Mouse (Mus musculus) lung, postnatal 0 days (tissue): ENCODE measurements around the gene Foxj3. TPM values are rescaled to one million over a fixed set of nuclear protein-coding genes. Genes with fewer than 3 reads are reported as not detected.

Experiments used
- ATAC-seq: fragments of 200-750 bp; cut with Nextera tagmentation; 2 replicates; pipeline ENCODE4 v1.8.0; 2017; ENCODE audit warnings: moderate library complexity
- DNase-seq: peaks from one replicate; pipeline ENCODE4 v3.0.0-alpha.2; 2016; ENCODE audit warnings: low spot score
- H3K27ac ChIP-seq: fragments of 300-500 bp; sonication (generic); 2 replicates; pipeline ENCODE4 v1.5.1; 2014; ENCODE audit warnings: antibody characterized with exemption, mild to moderate bottlenecking, low read length, mixed read lengths
- H3K27me3 ChIP-seq: fragments of 300-500 bp; sonication (generic); replicated peaks from 2 replicates; pipeline ENCODE4 v1.6.1; 2014; ENCODE audit warnings: low read length, mixed read lengths; ENCODE audit not compliant: insufficient read depth
- H3K36me3 ChIP-seq: fragments of 300-500 bp; sonication (generic); 2 replicates; pipeline ENCODE4 v1.6.1; 2014; ENCODE audit warnings: low read length, mixed read lengths; ENCODE audit not compliant: insufficient read depth
- H3K4me1 ChIP-seq: fragments of 300-500 bp; sonication (generic); 2 replicates; pipeline ENCODE4 v1.6.1; 2014; ENCODE audit warnings: antibody characterized with exemption, low read depth, low read length, mixed read lengths; ENCODE audit not compliant: insufficient read depth
- H3K4me2 ChIP-seq: fragments of 300-500 bp; sonication (generic); replicated peaks from 2 replicates; pipeline ENCODE4 v1.6.1; 2014; ENCODE audit warnings: low read depth, mild to moderate bottlenecking, low read length, moderate library complexity, mixed read lengths
- H3K4me3 ChIP-seq: fragments of 300-500 bp; sonication (generic); 2 replicates; pipeline ENCODE4 v1.5.1; 2014; ENCODE audit warnings: low read depth, low read length
- H3K9ac ChIP-seq: fragments of 300-500 bp; sonication (generic); replicated peaks from 2 replicates; pipeline ENCODE4 v1.6.1; 2014; ENCODE audit warnings: low read depth, mild to moderate bottlenecking
- H3K9me3 ChIP-seq: fragments of 300-500 bp; sonication (generic); 2 replicates; pipeline ENCODE4 v1.6.1; 2016; ENCODE audit warnings: low read length, mixed read lengths
- CTCF ChIP-seq: IDR thresholded peaks from 2 replicates; pipeline ENCODE4 v1.5.1; 2016; ENCODE audit warnings: antibody characterized with exemption, mild to moderate bottlenecking
- EP300 ChIP-seq: IDR thresholded peaks from 2 replicates; pipeline ENCODE4 v1.6.1; 2016; ENCODE audit warnings: antibody characterized with exemption, mild to moderate bottlenecking, control low read depth
- WGBS: fragments of 180-500 bp; shearing (Covaris S2); extraction: QIAGEN DNeasy Blood & Tissue Kit; methylation state at CpG from one replicate; pipeline ENCODE4 v1.1.7; 2014; 5-methylcytosine and 5-hydroxymethylcytosine counted together
- polyA plus RNA-seq: library from polyadenylated mRNA; unstranded; fragments of >200 nt; fragmentation: Nextera tagmentation; extraction: Ambion mirVana; gene quantifications from 2 replicates; pipeline ENCODE4 v1.2.1, GENCODE M21; 2015

Gene Foxj3
- polyA plus RNA-seq, 1 experiment from 2014 or later: 10.1 TPM

GRCm38 (mm10) chr4:119632721-119633120 lies 95.9 kb downstream of the Foxj3 start:
- H3K27me3 ChIP-seq: no peaks in the 10 kb centered on the region
- ATAC-seq (peak; percentile 25), DNase-seq (peak; percentile 61)
- H3K4me2 ChIP-seq: no peak overlapping the region
- H3K27ac ChIP-seq: peak overlapping the region; percentile 68
- H3K36me3 ChIP-seq: 0 out of 2 replicates have a peak, but pooled peaks cover 7% of the 10 kb centered on the region
- 44% methylated on average over 7 of the region's 7 CpGs for WGBS
- H3K9ac ChIP-seq: no peak overlapping the region
- TF ChIP-seq EP300 (no peak), CTCF (no peak)
- H3K4me1 ChIP-seq: peaks cover 8% of the 10 kb centered on the region; the same call in 1 of the 2 replicates
- no peak overlapping the region for H3K4me3 ChIP-seq
- no peaks in the 10 kb centered on the region for H3K9me3 ChIP-seq

- H3K4me3 ChIP-seq: no peak overlapping the region
- H3K9me3 ChIP-seq: no peaks in the 10 kb centered on the region
- DNase-seq (no peak), ATAC-seq (no peak)
- H3K27ac ChIP-seq: 0 out of 2 replicates have a peak overlapping the region, but pooled peaks have one; percentile 68
- 0 out of 2 replicates have a peak, but pooled peaks cover 7% of the 10 kb centered on the region for H3K36me3 ChIP-seq
- no peaks in the 10 kb centered on the region for H3K27me3 ChIP-seq
- 37% methylated on average over 7 of the region's 7 CpGs for WGBS
- H3K4me1 ChIP-seq: peaks cover 8% of the 10 kb centered on the region; the same call in 1 of the 2 replicates
- no peak overlapping the region for H3K4me2 ChIP-seq
- TF ChIP-seq EP300 (no peak), CTCF (no peak)
- no peak overlapping the region for H3K9ac ChIP-seq
Observed at GRCm38 (mm10) chr4:119633342-119633741, 96.5 kb downstream of the Foxj3 start.

- H3K4me2 ChIP-seq: no peak overlapping the region
- H3K9me3 ChIP-seq: no peaks in the 10 kb centered on the region
- TF ChIP-seq EP300: no peak
- H3K36me3 ChIP-seq: 0 out of 2 replicates have a peak, but pooled peaks cover 7% of the 10 kb centered on the region
- no peaks in the 10 kb centered on the region for H3K27me3 ChIP-seq
- no peak for DNase-seq
- no peak for ATAC-seq
- 76% methylated on average over 3 of the region's 3 CpGs for WGBS
- H3K9ac ChIP-seq: no peak overlapping the region
- H3K4me3 ChIP-seq: no peak overlapping the region
- H3K4me1 ChIP-seq: peaks cover 8% of the 10 kb centered on the region; the same call in 1 of the 2 replicates
- H3K27ac ChIP-seq: no peak overlapping the region
Observed at GRCm38 (mm10) chr4:119633948-119634347, 97.1 kb downstream of the Foxj3 start.

- no peak for TF ChIP-seq EP300
- TF ChIP-seq CTCF: peak; percentile 27
- Histone ChIP-seq H3K9ac (no peak overlapping the region), H3K4me3 (no peak overlapping the region), H3K4me1 (peaks cover 8% of the 10 kb centered on the region; the same call in 1 of the 2 replicates), H3K27ac (no peak overlapping the region), H3K27me3 (no peaks in the 10 kb centered on the region), H3K4me2 (no peak overlapping the region), H3K9me3 (no peaks in the 10 kb centered on the region), H3K36me3 (no peaks in the 10 kb centered on the region)
- no peak for ATAC-seq
- 57% methylated on average over 6 of the region's 6 CpGs for WGBS
- DNase-seq: no peak
Observed at GRCm38 (mm10) chr4:119634908-119635660, 98.3 kb downstream of the Foxj3 start.

GRCm38 (mm10) chr4:119635686-119636085 lies 98.9 kb downstream of the Foxj3 start:
- TF ChIP-seq EP300: no peak
- no peak for TF ChIP-seq CTCF
- no peak for ATAC-seq
- Histone ChIP-seq H3K27me3 (no peaks in the 10 kb centered on the region), H3K36me3 (no peaks in the 10 kb centered on the region), H3K4me2 (no peak overlapping the region), H3K27ac (no peak overlapping the region), H3K9me3 (no peaks in the 10 kb centered on the region), H3K4me1 (peaks cover 8% of the 10 kb centered on the region; the same call in 1 of the 2 replicates), H3K4me3 (no peak overlapping the region), H3K9ac (no peak overlapping the region)
- DNase-seq: no peak
- WGBS: 72% methylated on average over 8 of the region's 8 CpGs

GRCm38 (mm10) chr4:119636731-119637130 lies 99.9 kb downstream of the Foxj3 start:
- H3K4me1 ChIP-seq: 0 out of 2 replicates have a peak, but pooled peaks cover 8% of the 10 kb centered on the region
- TF ChIP-seq EP300: no peak
- TF ChIP-seq CTCF: no peak

More at GRCm38 (mm10) chr4:119636731-119637130, 99.9 kb downstream of the Foxj3 start:
- ATAC-seq (no peak), DNase-seq (peak; percentile 11)
- H3K27ac ChIP-seq: no peak overlapping the region
- 55% methylated on average over 7 of the region's 7 CpGs for WGBS
- H3K27me3 ChIP-seq: no peaks in the 10 kb centered on the region
- no peak overlapping the region for H3K4me3 ChIP-seq
- no peaks in the 10 kb centered on the region for H3K36me3 ChIP-seq
- no peaks in the 10 kb centered on the region for H3K9me3 ChIP-seq
- H3K4me2 ChIP-seq: no peak overlapping the region
- H3K9ac ChIP-seq: no peak overlapping the region
